Mouse (Mus musculus) liver (tissue): ENCODE results near the gene Adamts18.
A peak's percentile ranks its signal among the peaks of the same experiment; 100 is the strongest.
"Not testable (repeated sequence)": the region's sequence is repeated elsewhere in the genome, so short reads cannot be mapped to it uniquely, and the experiment has no call there.

ENCODE experiments used
- DNase-seq: peaks from one replicate; pipeline ENCODE4 v3.0.0-alpha.2; 2020; ENCODE audit warnings: mixed read lengths

Adamts18 gene

DNA sequence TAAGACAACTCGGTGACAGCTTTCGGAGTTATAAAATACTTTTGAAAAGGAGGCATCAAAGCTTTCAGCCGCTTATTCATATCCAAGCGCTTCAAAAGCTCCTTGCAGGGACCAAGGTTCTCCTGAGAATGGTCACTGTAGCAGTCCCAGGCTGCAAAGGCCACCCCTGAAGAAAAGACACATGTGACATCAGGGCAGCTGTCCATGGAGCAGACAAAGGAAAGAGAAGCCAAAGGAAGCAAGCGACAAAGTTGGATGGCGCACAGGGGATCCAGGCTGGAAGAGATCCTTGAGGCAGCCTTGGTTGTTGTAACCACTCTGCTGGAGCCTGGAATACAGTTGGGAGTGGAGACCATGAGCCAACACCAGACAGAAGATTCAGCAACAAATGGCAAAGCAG, 10.3 kb downstream of the Adamts18 start:
- no peak for DNase-seq

DNA sequence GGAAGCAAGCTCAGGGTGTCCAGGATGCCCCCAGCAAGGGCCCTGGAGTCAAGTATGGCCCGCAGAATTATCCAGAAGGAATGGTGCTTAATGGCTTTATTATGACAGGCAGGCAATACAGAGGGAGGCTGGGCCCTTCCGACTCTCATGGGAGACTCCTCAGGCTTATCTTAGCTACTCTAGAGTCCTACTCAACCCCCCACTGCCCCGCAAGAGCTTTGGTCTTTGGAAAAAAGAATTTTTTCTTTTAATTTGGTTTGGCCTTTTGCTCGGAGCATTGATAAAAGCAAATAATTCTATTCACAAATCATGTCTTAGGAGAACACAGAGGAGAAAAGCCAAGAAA, 11.0 kb downstream of the Adamts18 start:
- DNase-seq = no peak

GRCm38 (mm10) chr8:113836892-113837569, 11.5 kb downstream of the Adamts18 start:
- DNase-seq = no peak

DNA sequence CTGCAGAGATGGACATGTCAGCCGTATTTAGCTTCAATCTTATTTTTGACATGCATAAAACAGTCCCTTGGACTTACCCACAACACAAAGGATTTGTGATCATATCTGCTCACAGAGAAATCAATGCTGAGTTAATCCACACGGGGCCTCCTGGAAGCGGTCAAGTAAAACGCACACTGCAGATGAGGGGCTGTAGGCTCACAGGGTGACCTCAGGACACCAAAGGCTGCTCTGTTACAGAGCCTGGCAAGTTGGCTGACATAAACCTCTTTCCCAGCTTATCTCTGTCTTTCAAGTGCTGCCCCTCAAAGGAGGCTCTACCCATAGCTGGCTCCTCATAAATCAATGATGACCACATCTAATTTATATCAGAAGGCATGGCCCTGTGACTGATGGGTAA, 14.9 kb downstream of the Adamts18 start:
- DNase-seq = no peak

DNA sequence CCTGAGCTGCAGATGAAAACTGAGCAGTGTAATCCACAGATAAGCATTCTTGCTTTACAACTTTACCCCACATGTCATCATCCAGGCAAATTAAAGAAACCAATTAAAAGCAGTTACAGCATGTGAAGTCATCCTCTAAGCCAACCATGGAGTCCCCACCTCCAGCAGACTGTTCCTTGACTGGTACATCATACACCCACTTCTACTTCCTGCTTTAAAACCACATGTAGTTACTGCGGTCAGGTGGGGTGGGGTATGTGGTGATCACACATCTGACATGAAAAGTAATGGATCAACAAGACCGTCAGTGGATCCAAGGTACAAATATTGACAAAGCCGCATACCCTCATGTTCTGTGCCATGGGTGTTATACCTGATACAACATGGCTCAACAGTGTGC, 21.3 kb downstream of the Adamts18 start:
- no peak for DNase-seq

DNA sequence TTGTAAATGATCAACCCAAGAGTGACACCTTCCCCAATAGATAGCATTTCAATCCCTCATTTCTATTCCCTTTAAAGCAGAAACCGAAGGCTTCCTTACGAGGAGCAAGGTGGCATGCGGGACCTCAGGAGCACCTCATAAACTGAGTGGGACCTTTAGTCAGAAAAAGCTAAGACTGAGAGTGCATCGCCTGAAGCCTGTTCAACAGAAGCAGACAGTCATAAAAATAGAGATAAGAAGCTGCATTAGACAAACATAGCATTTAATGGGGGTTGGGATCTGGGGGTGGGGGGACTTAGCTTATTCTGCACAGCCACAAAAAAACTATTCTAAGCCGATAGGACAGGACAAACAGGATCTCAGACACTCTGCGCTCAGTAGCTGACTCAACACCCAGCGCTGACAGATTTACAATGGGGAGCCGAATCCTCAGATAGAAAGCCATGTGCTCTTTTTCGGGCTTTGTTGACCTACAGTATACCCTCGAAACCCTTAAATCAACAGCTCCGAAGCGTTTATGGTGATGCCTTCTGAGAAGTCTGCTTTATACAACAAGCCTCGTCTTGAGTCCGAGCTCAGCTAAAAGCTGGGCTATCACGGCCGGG, 27.5 kb downstream of the Adamts18 start:
- no peak for DNase-seq

DNA sequence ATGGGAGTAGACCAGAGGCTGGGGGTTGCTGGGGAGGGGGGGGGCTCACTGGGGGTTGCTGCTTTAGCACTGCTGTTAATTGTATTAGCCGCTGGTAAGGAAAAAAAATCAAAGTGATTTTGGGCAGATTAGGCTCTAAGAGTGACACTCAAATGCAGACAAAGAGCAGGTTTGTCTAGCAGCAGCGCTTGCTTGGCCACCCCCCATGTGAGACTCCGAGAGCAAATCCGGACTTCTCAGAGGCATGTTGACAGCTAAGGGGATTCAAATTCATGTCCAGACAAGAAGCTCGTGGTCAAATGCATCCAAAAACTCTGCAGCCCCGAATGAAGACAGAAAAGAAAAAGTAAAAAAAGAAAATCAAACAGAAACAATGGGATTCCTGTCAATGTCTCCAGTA, 34.6 kb downstream of the Adamts18 start:
- no peak for DNase-seq

- no peak for DNase-seq
Observed at GRCm38 (mm10) chr8:113811521-113811920, 37.0 kb downstream of the Adamts18 start.

- no peak for DNase-seq
Observed at GRCm38 (mm10) chr8:113809929-113810328, 38.6 kb downstream of the Adamts18 start.

- DNase-seq = no peak
Observed at GRCm38 (mm10) chr8:113803830-113804611, 44.5 kb downstream of the Adamts18 start.

- no peak for DNase-seq
Observed at GRCm38 (mm10) chr8:113801551-113801950, 47.0 kb downstream of the Adamts18 start.

- DNase-seq = not testable (repeated sequence)
Observed at GRCm38 (mm10) chr8:113800556-113800955, 48.0 kb downstream of the Adamts18 start.

DNA sequence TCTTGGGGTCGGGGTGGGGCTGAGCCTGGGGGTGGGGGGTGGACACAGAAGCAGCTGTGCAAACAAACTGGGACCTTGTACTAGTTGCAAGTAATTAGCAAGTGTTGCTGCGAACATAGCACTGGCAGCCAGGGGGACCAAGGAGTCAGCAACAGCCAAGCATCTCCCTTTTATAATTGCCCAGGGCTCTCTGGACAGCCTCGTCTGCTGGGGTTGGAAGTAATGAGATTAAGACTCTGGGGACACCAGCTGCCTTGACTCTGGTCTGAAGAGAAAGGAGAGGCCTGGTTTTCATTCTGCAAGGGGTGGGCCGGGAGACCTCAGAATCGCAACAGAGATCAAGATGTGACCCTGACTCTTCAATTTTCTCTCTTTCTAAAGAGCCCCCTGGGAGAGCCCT, 49.0 kb downstream of the Adamts18 start:
- no peak for DNase-seq

DNA sequence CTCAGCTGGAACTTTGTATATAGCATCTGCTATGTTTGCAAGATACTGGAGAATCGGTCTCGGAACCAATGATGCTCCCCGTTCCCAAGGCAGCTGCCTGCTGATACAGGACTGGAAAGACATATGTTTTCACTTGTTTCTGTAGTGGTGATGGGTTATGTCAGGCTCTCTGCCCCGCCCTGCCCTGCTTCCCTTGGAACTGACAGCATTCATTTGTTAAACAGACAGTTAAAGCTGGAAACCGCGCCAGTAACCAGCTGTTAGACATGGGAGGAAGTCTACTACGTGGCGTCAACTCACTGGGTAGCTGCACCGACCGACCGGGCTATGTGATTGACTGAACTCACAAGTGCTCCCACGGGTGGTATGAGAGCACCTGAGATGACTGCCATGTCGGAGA, 56.7 kb downstream of the Adamts18 start:
- DNase-seq = peak; percentile 9

- DNase-seq = no peak
Observed at GRCm38 (mm10) chr8:113791061-113791460, 57.5 kb downstream of the Adamts18 start.

DNA sequence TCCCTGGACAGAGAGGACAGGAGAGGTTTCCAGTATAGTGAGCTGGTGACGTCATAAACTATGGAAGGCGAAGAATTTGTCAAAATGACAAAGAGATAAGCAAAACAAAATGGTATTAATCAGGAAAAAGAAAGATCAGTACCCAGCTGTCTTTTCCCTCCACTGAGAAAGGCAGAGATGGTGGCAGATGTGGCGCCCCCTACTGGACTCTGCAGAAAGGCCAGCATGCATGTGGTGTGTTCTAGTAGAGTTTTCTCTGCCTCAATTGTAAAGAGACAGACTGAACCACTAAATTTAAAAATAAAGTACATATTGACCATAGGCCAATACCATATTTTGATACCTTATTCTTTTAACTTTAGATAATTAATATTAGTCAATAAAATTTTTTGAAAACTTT, 64.8 kb downstream of the Adamts18 start:
- no peak for DNase-seq

DNA sequence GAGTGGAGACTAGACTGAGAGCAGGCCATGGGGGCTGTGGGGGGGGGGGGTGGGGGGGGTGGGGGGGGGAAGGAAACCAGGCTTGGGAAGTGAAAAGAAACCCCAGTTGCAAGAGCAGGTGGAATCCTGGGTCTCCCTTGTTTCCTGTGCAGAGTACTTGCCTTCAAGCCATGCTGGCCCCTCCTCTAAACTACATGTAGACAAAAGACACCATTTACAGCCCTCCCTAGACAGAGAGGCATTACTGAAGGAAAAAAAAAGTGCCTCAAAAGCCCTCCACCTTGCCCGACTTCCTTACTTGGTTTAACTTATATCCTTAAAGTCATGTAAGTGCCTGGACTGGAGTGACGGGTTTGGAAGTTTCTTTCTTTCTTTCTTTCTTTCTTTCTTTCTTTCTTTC, 67.0 kb downstream of the Adamts18 start:
- no peak for DNase-seq

DNA sequence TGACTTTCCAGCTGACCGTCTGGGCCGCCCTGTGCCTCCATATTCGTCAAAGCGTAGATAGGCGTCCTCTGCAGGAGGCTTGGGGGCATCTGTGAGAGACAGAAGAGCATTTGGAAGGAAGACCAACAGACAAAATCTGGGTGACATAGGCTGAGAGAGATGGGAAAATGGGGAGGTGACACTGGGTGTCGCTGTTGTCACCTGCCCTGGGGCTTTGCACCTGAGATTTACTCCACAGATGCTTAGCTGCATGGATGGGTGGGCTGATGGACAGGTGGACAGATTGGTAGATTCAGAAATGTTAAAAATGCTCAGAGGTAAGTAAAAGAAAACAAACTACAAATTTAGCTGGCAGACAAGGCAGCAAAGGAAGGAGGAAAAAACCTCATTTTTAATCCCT, 73.2 kb downstream of the Adamts18 start:
- no peak for DNase-seq

GRCm38 (mm10) chr8:113768861-113769410, 79.6 kb downstream of the Adamts18 start:
- DNase-seq = no peak

DNA sequence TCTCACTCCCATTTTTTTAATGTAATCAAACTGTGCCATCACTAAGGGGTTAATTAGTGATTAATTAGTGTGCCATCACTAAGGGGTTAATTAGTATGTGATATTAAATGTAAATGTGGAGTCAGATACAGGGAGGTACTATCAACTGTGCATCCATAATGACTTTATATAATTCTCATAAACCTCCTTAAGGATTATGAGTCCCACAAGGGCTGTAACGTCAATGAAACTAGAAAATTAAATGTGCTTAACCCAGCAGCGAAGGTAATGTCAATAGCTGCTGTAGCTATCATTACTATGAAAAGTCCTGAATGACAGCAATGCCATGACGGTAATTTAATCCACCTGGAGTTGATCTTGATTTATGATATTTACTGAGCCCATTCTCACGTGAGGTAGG, 83.4 kb downstream of the Adamts18 start:
- no peak for DNase-seq

- DNase-seq = no peak
Observed at GRCm38 (mm10) chr8:113763592-113764355, 84.8 kb downstream of the Adamts18 start.

DNA sequence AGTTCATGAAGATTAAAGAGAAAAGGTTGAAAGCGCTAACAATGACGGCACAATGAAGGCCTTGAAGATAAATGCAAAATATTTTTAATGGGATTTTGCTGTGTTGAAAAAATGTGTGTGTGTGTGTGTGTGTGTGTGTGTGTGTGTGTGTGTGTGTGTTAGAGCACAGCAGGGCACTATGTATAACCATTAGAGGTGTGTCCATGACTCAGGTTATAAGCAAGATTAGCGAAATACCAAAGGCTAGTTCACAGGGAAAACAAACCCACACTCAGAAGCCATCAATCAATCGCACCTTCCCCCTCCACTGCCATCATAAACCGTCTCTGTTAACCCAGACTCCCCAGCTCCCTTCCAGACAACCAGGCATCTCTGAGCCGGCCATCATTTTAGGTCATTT, 86.4 kb downstream of the Adamts18 start:
- DNase-seq = no peak

GRCm38 (mm10) chr8:113755866-113756265, 92.7 kb downstream of the Adamts18 start:
- DNase-seq = no peak
